In genomic region chr4:59172616-59173015, GRCm38 (mm10) we compare ENCODE assay signal across 34 mouse cellular contexts. TPM values are rescaled to one million over a fixed set of nuclear protein-coding genes. Genes with fewer than 3 reads are reported as not detected.
DNase-seq lines count a peak whose midpoint lies in the region; ATAC-seq and TF ChIP-seq lines count a peak whose summit lies in the region.
"Had no signal": no experiment of that assay in that cellular context is flagged by ENCODE, and none has a peak within 500 bp of the region (broad histone marks: within the 10 kb centered on the region; RNA-seq: fewer than 3 reads in every experiment).

No protein-coding gene starts in this region.

- no peak overlapping the region for H3K9ac ChIP-seq in hindbrain, embryonic 11.5 days (ENCODE audit: low read depth, low read length)
- no peak overlapping the region for H3K9ac ChIP-seq in hindbrain, embryonic 16.5 days (ENCODE audit: low read depth, low read length)
- H3K9ac ChIP-seq: embryonic facial prominence, embryonic 15.5 days; liver, embryonic 15.5 days; lung, embryonic 15.5 days; midbrain, embryonic 15.5 days; neural tube, embryonic 13.5 days had no signal

- H3K27me3 ChIP-seq in hindbrain, embryonic 11.5 days (ENCODE audit: control insufficient read depth, insufficient read depth, low read length): no peaks in the 10 kb centered on the region
- H3K27me3 ChIP-seq in hindbrain, embryonic 16.5 days (replicated peaks; ENCODE audit: control insufficient read depth, insufficient read depth, low read length): no peaks in the 10 kb centered on the region
- no peaks in the 10 kb centered on the region for H3K27me3 ChIP-seq in testis, adult 2 months (ENCODE audit: control insufficient read depth, insufficient read depth, low read length)
- H3K27me3 ChIP-seq: embryonic facial prominence, embryonic 15.5 days; liver, embryonic 15.5 days; lung, embryonic 15.5 days; midbrain, embryonic 15.5 days; neural tube, embryonic 13.5 days had no signal

- H3K4me2 ChIP-seq in hindbrain, embryonic 11.5 days (replicated peaks; ENCODE audit: low read depth, low read length): no peak overlapping the region
- no peak overlapping the region for H3K4me2 ChIP-seq in hindbrain, embryonic 16.5 days (ENCODE audit: low read length)
- H3K4me2 ChIP-seq: embryonic facial prominence, embryonic 15.5 days; liver, embryonic 15.5 days; lung, embryonic 15.5 days; midbrain, embryonic 15.5 days; neural tube, embryonic 13.5 days had no signal

- DNase-seq in hindbrain, embryonic 11.5 days (ENCODE audit: low spot score): peak; percentile 24
- DNase-seq in testis, postnatal 14 days (ENCODE audit: low spot score): no peak
- peak; percentile 31 for DNase-seq in adrenal gland, postnatal 14 days
- DNase-seq in ovary, postnatal 36 days (ENCODE audit: low spot score): no peak
- DNase-seq in urinary bladder, postnatal 36 days (ENCODE audit: low spot score in 2 of 2): no peak
- DNase-seq: cerebellum, adult 18-20 months; cerebellum, postnatal 14 days; kidney, adult 18-20 months; liver; lung, postnatal 36 days; right cerebral cortex, adult 18-20 months; right cerebral cortex, postnatal 4 days; thymus, adult 18-20 months; thymus, postnatal 36 days had no signal

- no peaks in the 10 kb centered on the region for H3K9me3 ChIP-seq in hindbrain, embryonic 11.5 days (ENCODE audit: control insufficient read depth, low read length)
- no peaks in the 10 kb centered on the region for H3K9me3 ChIP-seq in hindbrain, embryonic 16.5 days (ENCODE audit: control insufficient read depth, low read length)
- H3K9me3 ChIP-seq: embryonic facial prominence, embryonic 15.5 days; heart, embryonic 10.5 days; limb, embryonic 10.5 days; liver, embryonic 15.5 days; lung, embryonic 15.5 days; midbrain, embryonic 15.5 days; neural tube, embryonic 13.5 days had no signal

- H3K4me1 ChIP-seq in hindbrain, embryonic 11.5 days (replicated peaks; ENCODE audit: control insufficient read depth, insufficient read depth, low read length): no peaks in the 10 kb centered on the region
- no peaks in the 10 kb centered on the region for H3K4me1 ChIP-seq in hindbrain, embryonic 16.5 days (ENCODE audit: control insufficient read depth, insufficient read depth, low read depth, low read length)
- no peaks in the 10 kb centered on the region; the same call in 1 of the 2 replicates for H3K4me1 ChIP-seq in testis, adult 2 months (ENCODE audit: control insufficient read depth, insufficient read depth, low read length)
- H3K4me1 ChIP-seq: limb, embryonic 10.5 days; lung, embryonic 15.5 days; midbrain, embryonic 15.5 days; neural tube, embryonic 13.5 days had no signal

- TF ChIP-seq CTCF in testis, adult 2 months (IDR thresholded peaks at IDR 0.05; ENCODE audit: control insufficient read depth, insufficient read depth, insufficient replicate concordance, low read depth, low read length): no peak

- no peak overlapping the region for H3K4me3 ChIP-seq in hindbrain, embryonic 11.5 days (ENCODE audit: low read depth, low read length)
- H3K4me3 ChIP-seq in hindbrain, embryonic 16.5 days (ENCODE audit: low read length): no peak overlapping the region
- no peak overlapping the region for H3K4me3 ChIP-seq in testis, adult 2 months (ENCODE audit: control insufficient read depth, low read depth, low read length)
- H3K4me3 ChIP-seq: embryonic facial prominence, embryonic 15.5 days; heart, embryonic 10.5 days; limb, embryonic 10.5 days; liver, embryonic 15.5 days; lung, embryonic 15.5 days; midbrain, embryonic 15.5 days; myocyte; neural tube, embryonic 13.5 days had no signal

- no peaks in the 10 kb centered on the region for H3K36me3 ChIP-seq in hindbrain, embryonic 11.5 days (ENCODE audit: control insufficient read depth, insufficient read depth, low read length)
- H3K36me3 ChIP-seq in hindbrain, embryonic 16.5 days (ENCODE audit: control insufficient read depth, insufficient read depth, low read length): no peaks in the 10 kb centered on the region
- no peaks in the 10 kb centered on the region for H3K36me3 ChIP-seq in testis, adult 2 months (ENCODE audit: control insufficient read depth, insufficient read depth, low read length)
- H3K36me3 ChIP-seq: embryonic facial prominence, embryonic 15.5 days; heart, embryonic 10.5 days; limb, embryonic 10.5 days; liver, embryonic 15.5 days; lung, embryonic 15.5 days; midbrain, embryonic 15.5 days; neural tube, embryonic 13.5 days had no signal

- ATAC-seq in hindbrain, embryonic 11.5 days (ENCODE audit: low FRiP score): no peak; the same call in 1 of the 2 replicates
- ATAC-seq in hindbrain, embryonic 16.5 days: no peak
- ATAC-seq: forebrain, embryonic 14.5 days; midbrain, embryonic 15.5 days had no signal

- TF ChIP-seq POLR2A in testis, adult 2 months (IDR thresholded peaks at IDR 0.05; ENCODE audit: control insufficient read depth, low read depth, low read length): no peak

- 20% methylated on average over 2 of the region's 2 CpGs for WGBS in hindbrain, embryonic 11.5 days
- WGBS in hindbrain, embryonic 16.5 days: 15% methylated on average over 2 of the region's 2 CpGs

- no peak overlapping the region for H3K27ac ChIP-seq in hindbrain, embryonic 11.5 days (ENCODE audit: low read depth, low read length)
- no peak overlapping the region for H3K27ac ChIP-seq in hindbrain, embryonic 16.5 days (ENCODE audit: low read depth, low read length)
- peak overlapping the region; percentile 75 for H3K27ac ChIP-seq in testis, adult 2 months (ENCODE audit: control insufficient read depth, insufficient read depth, low read depth, low read length)
- H3K27ac ChIP-seq: embryonic facial prominence, embryonic 15.5 days; heart, embryonic 10.5 days; limb, embryonic 10.5 days; liver, embryonic 15.5 days; lung, embryonic 15.5 days; midbrain, embryonic 15.5 days; neural tube, embryonic 13.5 days had no signal

RNA-seq across cellular contexts. Expression of gene Ugcg, which starts 16.4 kb away (rescaled TPM):
- 15.0 and 19.7 TPM in 2 replicates for polyA plus RNA-seq in hindbrain, embryonic 11.5 days (2014; fragmentation: Nextera tagmentation; extraction: Ambion mirVana)
- 14.3 and 15.8 TPM in 2 replicates for polyA plus RNA-seq in hindbrain, embryonic 16.5 days (2015; fragmentation: Nextera tagmentation; extraction: Ambion mirVana)
- polyA plus RNA-seq in testis, adult 2 months (2012; rRNA removed): 7.3 and 9.8 TPM in 2 replicates
- total RNA-seq in adrenal gland, postnatal 14 days (2021): 36.9 and 46.0 TPM in 2 replicates

RNA-seq across cellular contexts. Expression of gene AI481877, which starts 33.8 kb away (rescaled TPM):
- polyA plus RNA-seq in hindbrain, embryonic 11.5 days (2014; fragmentation: Nextera tagmentation; extraction: Ambion mirVana): not detected in 2 replicates
- polyA plus RNA-seq in hindbrain, embryonic 16.5 days (2015; fragmentation: Nextera tagmentation; extraction: Ambion mirVana): 0.04 and 0.05 TPM in 2 replicates
- polyA plus RNA-seq in testis, adult 2 months (2012; rRNA removed): 2.6 and 3.0 TPM in 2 replicates
- not detected in 2 replicates for total RNA-seq in adrenal gland, postnatal 14 days (2021)
- total RNA-seq: gastrocnemius, adult 8-10 months; hematopoietic stem cell, adult 5-6 weeks; layer of hippocampus, adult 18-20 months; layer of hippocampus, postnatal 25 days; megakaryocyte-erythroid progenitor cell, adult 5-6 weeks had no signal
- polyA plus RNA-seq: C2C12; embryonic facial prominence, embryonic 15.5 days; forebrain, embryonic 14.5 days; gonadal fat pad, adult 2 months; heart, embryonic 10.5 days; heart, postnatal 0 days; limb, embryonic 10.5 days; liver, embryonic 15.5 days; lung, embryonic 15.5 days; neural tube, embryonic 13.5 days; stomach, embryonic 14.5 days had no signal

Comparison
In these comparisons a context has a peak if more than half of its experiments do, and no peak if none do; other contexts are left out.
1. DNase-seq: peak in hindbrain, embryonic 11.5 days (single experiment) and adrenal gland, postnatal 14 days (single experiment); none in testis, postnatal 14 days (single experiment), ovary, postnatal 36 days (single experiment) and urinary bladder, postnatal 36 days (0 of 2).